Mouse (Mus musculus) thymus, adult 2 months (tissue): ENCODE results near the gene Nfkb1. TPM values are rescaled to one million over a fixed set of nuclear protein-coding genes. Genes with fewer than 3 reads are reported as not detected.

Experiments used
- DNase-seq: peaks from one replicate; pipeline ENCODE4 v3.0.0; 2021
- H3K27ac ChIP-seq: fragments of 200-500 bp; 2 replicates; pipeline ENCODE4 v1.5.1; 2012; ENCODE audit warnings: low read length, control low read depth; ENCODE audit not compliant: control insufficient read depth, insufficient read depth
- H3K27me3 ChIP-seq: fragments of 200-500 bp; 2 replicates; pipeline ENCODE4 v1.6.1; 2012; ENCODE audit warnings: mild to moderate bottlenecking, low read length, moderate library complexity, mixed read lengths; ENCODE audit not compliant: control insufficient read depth, insufficient read depth
- H3K36me3 ChIP-seq: fragments of 200-500 bp; 2 replicates; pipeline ENCODE4 v1.6.1; 2012; ENCODE audit warnings: mild to moderate bottlenecking, low read length, moderate library complexity; ENCODE audit not compliant: control insufficient read depth, insufficient read depth
- H3K4me1 ChIP-seq: fragments of 200-500 bp; replicated peaks from 2 replicates; pipeline ENCODE4 v1.6.1; 2012; ENCODE audit warnings: low read length; ENCODE audit not compliant: control insufficient read depth, insufficient read depth
- H3K4me3 ChIP-seq: fragments of 200-500 bp; 2 replicates; pipeline ENCODE4 v1.5.1; 2012; ENCODE audit warnings: mild to moderate bottlenecking, low read length, control low read depth, moderate library complexity; ENCODE audit not compliant: control insufficient read depth, insufficient read depth
- CTCF ChIP-seq: fragments of 200-500 bp; IDR thresholded peaks from 2 replicates; pipeline ENCODE4 v1.5.1; 2012; ENCODE audit warnings: mild to moderate bottlenecking, control low read depth, low read length, moderate library complexity, borderline replicate concordance; ENCODE audit not compliant: control insufficient read depth, poor library complexity, insufficient read depth; ENCODE audit errors: extremely low read depth
- POLR2A ChIP-seq: fragments of 200-500 bp; IDR thresholded peaks from 2 replicates; pipeline ENCODE4 v1.6.1; 2012; ENCODE audit warnings: mild to moderate bottlenecking, low read length, control low read depth, moderate library complexity; ENCODE audit not compliant: control insufficient read depth, poor library complexity, insufficient read depth; ENCODE audit errors: extremely low read depth
- WGBS: fragments of 180-500 bp; shearing (Covaris S2); methylation state at CpG from one replicate; pipeline ENCODE4 v1.1.7; 2018; 5-methylcytosine and 5-hydroxymethylcytosine counted together
- polyA plus RNA-seq: library from polyadenylated mRNA; depleted of rRNA; stranded (reverse); fragments of >200 nt; gene quantifications from 2 replicates; pipeline ENCODE4 v1.2.3, GENCODE M21; 2012

Gene Nfkb1
- polyA plus RNA-seq, 1 experiment: 159 TPM

- Histone ChIP-seq H3K4me3 (no peak overlapping the region), H3K27ac (no peak overlapping the region), H3K4me1 (peaks cover 18% of the 10 kb centered on the region), H3K27me3 (no peaks in the 10 kb centered on the region), H3K36me3 (no peaks in the 10 kb centered on the region)
- no peak for TF ChIP-seq POLR2A
- TF ChIP-seq CTCF: no peak
- DNase-seq: no peak
- 90% methylated on average over 6 of the region's 6 CpGs for WGBS
Measured at GRCm38 (mm10) chr3:135567888-135568287, 123.5 kb downstream of the Nfkb1 start.

GRCm38 (mm10) chr3:135565306-135565705 lies 126.0 kb downstream of the Nfkb1 start:
- WGBS: 38% methylated on average over 4 of the region's 4 CpGs
- peaks cover 18% of the 10 kb centered on the region for H3K4me1 ChIP-seq
- no peak overlapping the region for H3K27ac ChIP-seq
- TF ChIP-seq CTCF (no peak), POLR2A (no peak)
- no peak for DNase-seq
- no peaks in the 10 kb centered on the region for H3K27me3 ChIP-seq
- no peak overlapping the region for H3K4me3 ChIP-seq
- H3K36me3 ChIP-seq: no peaks in the 10 kb centered on the region

GRCm38 (mm10) chr3:135564706-135565105 lies 126.6 kb downstream of the Nfkb1 start:
- Histone ChIP-seq H3K4me1 (peaks cover 18% of the 10 kb centered on the region), H3K27ac (no peak overlapping the region), H3K27me3 (no peaks in the 10 kb centered on the region), H3K4me3 (no peak overlapping the region), H3K36me3 (no peaks in the 10 kb centered on the region)
- no peak for TF ChIP-seq CTCF
- TF ChIP-seq POLR2A: no peak
- no peak for DNase-seq
- whole genome bisulfite sequencing: 98% methylated on average over 9 of the region's 9 CpGs

GRCm38 (mm10) chr3:135563163-135563689 lies 128.1 kb downstream of the Nfkb1 start:
- H3K36me3 ChIP-seq: no peaks in the 10 kb centered on the region
- no peak for DNase-seq
- no peak overlapping the region for H3K4me3 ChIP-seq
- H3K27me3 ChIP-seq: no peaks in the 10 kb centered on the region
- 95% methylated on average over 17 of the region's 17 CpGs for WGBS
- no peak overlapping the region for H3K27ac ChIP-seq
- TF ChIP-seq POLR2A (no peak), CTCF (no peak)
- H3K4me1 ChIP-seq: peaks cover 12% of the 10 kb centered on the region

- WGBS: 94% methylated on average over 7 of the region's 7 CpGs
- Histone ChIP-seq H3K4me1 (0 out of 2 replicates have a peak, but pooled peaks cover 4% of the 10 kb centered on the region), H3K27me3 (no peaks in the 10 kb centered on the region), H3K27ac (no peak overlapping the region), H3K4me3 (no peak overlapping the region), H3K36me3 (no peaks in the 10 kb centered on the region)
- no peak for DNase-seq
- no peak for TF ChIP-seq CTCF
- no peak for TF ChIP-seq POLR2A
Measured at GRCm38 (mm10) chr3:135562036-135562435, 129.3 kb downstream of the Nfkb1 start.

- no peak for DNase-seq
- WGBS: 97% methylated on average over 12 of the region's 12 CpGs
- no peak overlapping the region for H3K4me3 ChIP-seq
- H3K4me1 ChIP-seq: no peaks in the 10 kb centered on the region
- no peak for TF ChIP-seq CTCF
- no peak for TF ChIP-seq POLR2A
- H3K27me3 ChIP-seq: no peaks in the 10 kb centered on the region
- H3K36me3 ChIP-seq: no peaks in the 10 kb centered on the region
- H3K27ac ChIP-seq: no peak overlapping the region
Measured at GRCm38 (mm10) chr3:135556851-135557662, 134.3 kb downstream of the Nfkb1 start.
